Mouse (Mus musculus) limb, embryonic 13.5 days (tissue): Measurements from ENCODE around the gene Spock1. TPM values are rescaled to one million over a fixed set of nuclear protein-coding genes. Genes with fewer than 3 reads are reported as not detected.

Experiments used
- ATAC-seq: fragments of 200-750 bp; cut with Nextera tagmentation; 2 replicates; pipeline ENCODE4 v1.8.0; 2017; ENCODE audit warnings: low read depth, moderate number of reproducible peaks, moderate TSS enrichment; ENCODE audit not compliant: low FRiP score
- H3K27ac ChIP-seq: fragments of 300-500 bp; sonication (generic); 2 replicates; pipeline ENCODE4 v1.5.1; 2015; ENCODE audit warnings: inconsistent platforms, mild to moderate bottlenecking, moderate library complexity
- H3K27me3 ChIP-seq: fragments of 300-500 bp; sonication (generic); 2 replicates; pipeline ENCODE4 v1.6.1; 2015; ENCODE audit warnings: mild to moderate bottlenecking, inconsistent platforms
- H3K36me3 ChIP-seq: fragments of 300-500 bp; sonication (generic); 2 replicates; pipeline ENCODE4 v1.6.1; 2015; ENCODE audit warnings: inconsistent platforms, mild to moderate bottlenecking, moderate library complexity
- H3K4me1 ChIP-seq: fragments of 300-500 bp; sonication (generic); 2 replicates; pipeline ENCODE4 v1.6.1; 2015; ENCODE audit warnings: inconsistent platforms
- H3K4me2 ChIP-seq: fragments of 300-500 bp; sonication (generic); replicated peaks from 2 replicates; pipeline ENCODE4 v1.6.1; 2015; ENCODE audit warnings: inconsistent platforms, mild to moderate bottlenecking, moderate library complexity
- H3K4me3 ChIP-seq: fragments of 300-500 bp; sonication (generic); 2 replicates; pipeline ENCODE4 v1.5.1; 2015; ENCODE audit warnings: moderate library complexity, mild to moderate bottlenecking, inconsistent platforms
- H3K9ac ChIP-seq: fragments of 300-500 bp; sonication (generic); 2 replicates; pipeline ENCODE4 v1.6.1; 2015; ENCODE audit warnings: mild to moderate bottlenecking, inconsistent platforms
- H3K9me3 ChIP-seq: fragments of 300-500 bp; sonication (generic); 2 replicates; pipeline ENCODE4 v1.6.1; 2016; ENCODE audit warnings: inconsistent platforms
- WGBS: fragments of 180-500 bp; shearing (Covaris S2); methylation state at CpG from one replicate; pipeline ENCODE4 v1.1.7; 2015; 5-methylcytosine and 5-hydroxymethylcytosine counted together
- polyA plus RNA-seq: library from polyadenylated mRNA; unstranded; fragments of >200 nt; fragmentation: Nextera tagmentation; extraction: Ambion mirVana; gene quantifications from 2 replicates; pipeline ENCODE4 v1.2.1, GENCODE M21; 2015

Spock1 gene
- polyA plus RNA-seq, 1 experiment from 2014 or later: 2.4 TPM

DNA sequence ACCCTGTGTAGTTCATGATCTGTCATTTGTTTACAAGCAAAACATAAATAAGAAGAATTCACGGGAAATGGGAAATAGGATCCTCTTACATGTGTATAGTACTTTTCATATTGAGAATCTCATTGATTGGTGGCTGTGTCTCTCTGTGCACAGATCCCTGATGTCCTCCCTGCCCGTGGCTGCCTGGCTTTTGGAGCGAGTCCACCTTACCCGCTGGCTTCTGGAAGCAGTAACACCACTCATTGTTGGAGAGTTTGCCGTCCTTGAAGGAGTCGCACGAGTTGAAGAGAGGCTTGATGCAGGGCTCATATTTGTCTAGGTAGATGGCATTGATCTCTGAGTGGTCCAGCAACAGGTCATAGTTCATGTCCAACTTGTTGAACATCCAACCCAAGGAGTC lies 468.0 kb downstream of the Spock1 start:
- no peak for ATAC-seq
- Histone ChIP-seq H3K4me1 (peaks cover 8% of the 10 kb centered on the region), H3K4me2 (no peak overlapping the region), H3K36me3 (no peaks in the 10 kb centered on the region), H3K27ac (no peak overlapping the region), H3K4me3 (no peak overlapping the region), H3K9ac (no peak overlapping the region), H3K9me3 (no peaks in the 10 kb centered on the region), H3K27me3 (0 out of 2 replicates have a peak, but pooled peaks cover 2% of the 10 kb centered on the region)
- WGBS: 88% methylated on average over 7 of the region's 7 CpGs

DNA sequence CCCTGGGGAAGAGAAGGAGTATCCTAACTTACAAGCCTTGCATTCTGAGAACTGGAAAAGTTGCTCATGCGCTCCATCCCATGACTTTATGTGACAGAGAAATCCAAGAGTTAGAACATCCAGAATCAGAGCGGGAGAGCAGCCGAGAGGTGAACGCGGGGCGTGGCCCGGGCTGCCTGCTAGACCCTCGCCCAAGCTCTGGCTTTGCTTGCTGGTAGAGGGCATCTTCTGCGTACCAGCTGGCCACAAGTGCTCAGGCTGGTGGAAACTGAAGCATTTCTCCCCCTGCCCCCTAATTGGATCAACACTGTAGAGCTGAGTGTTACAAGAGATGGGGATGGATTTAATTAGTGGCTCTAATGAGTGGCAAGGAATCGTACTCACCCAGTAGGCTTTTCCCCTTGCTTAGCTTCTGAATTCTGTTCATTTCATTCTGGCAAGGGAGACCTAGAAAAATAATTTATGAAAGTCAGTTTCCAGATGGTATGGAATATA lies 472.4 kb downstream of the Spock1 start:
- no peak for ATAC-seq
- Histone ChIP-seq H3K36me3 (no peaks in the 10 kb centered on the region), H3K27ac (no peak overlapping the region), H3K27me3 (0 out of 2 replicates have a peak, but pooled peaks cover 2% of the 10 kb centered on the region), H3K4me2 (no peak overlapping the region), H3K4me1 (peaks cover 9% of the 10 kb centered on the region), H3K9ac (no peak overlapping the region), H3K9me3 (0 out of 2 replicates have a peak, but pooled peaks cover 3% of the 10 kb centered on the region), H3K4me3 (no peak overlapping the region)
- WGBS: 51% methylated on average over 10 of the region's 10 CpGs

DNA sequence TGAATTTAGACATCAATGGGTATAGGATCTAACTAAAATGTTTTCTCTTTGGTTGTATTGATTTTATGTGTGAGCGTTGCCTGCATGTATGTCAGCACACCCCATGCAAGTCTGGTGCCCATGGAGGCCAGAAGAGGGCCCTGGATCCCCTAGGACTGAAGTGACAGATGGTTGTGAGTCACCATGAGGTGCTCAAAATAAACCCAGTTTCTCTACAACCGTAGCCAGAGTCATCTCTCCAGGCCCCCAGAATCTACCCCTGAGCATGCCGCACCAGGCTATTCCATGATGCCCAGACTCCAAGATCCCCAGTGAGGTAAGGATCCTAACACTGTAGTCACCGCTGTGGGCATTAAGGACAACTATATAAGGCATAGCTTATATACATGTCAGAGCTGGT lies 474.3 kb downstream of the Spock1 start:
- Histone ChIP-seq H3K36me3 (no peaks in the 10 kb centered on the region), H3K27me3 (0 out of 2 replicates have a peak, but pooled peaks cover 2% of the 10 kb centered on the region), H3K4me2 (no peak overlapping the region), H3K27ac (no peak overlapping the region), H3K9ac (no peak overlapping the region), H3K9me3 (0 out of 2 replicates have a peak, but pooled peaks cover 3% of the 10 kb centered on the region), H3K4me1 (peaks cover 9% of the 10 kb centered on the region), H3K4me3 (no peak overlapping the region)
- 90% methylated on average over 4 of the region's 4 CpGs for WGBS
- ATAC-seq: no peak

DNA sequence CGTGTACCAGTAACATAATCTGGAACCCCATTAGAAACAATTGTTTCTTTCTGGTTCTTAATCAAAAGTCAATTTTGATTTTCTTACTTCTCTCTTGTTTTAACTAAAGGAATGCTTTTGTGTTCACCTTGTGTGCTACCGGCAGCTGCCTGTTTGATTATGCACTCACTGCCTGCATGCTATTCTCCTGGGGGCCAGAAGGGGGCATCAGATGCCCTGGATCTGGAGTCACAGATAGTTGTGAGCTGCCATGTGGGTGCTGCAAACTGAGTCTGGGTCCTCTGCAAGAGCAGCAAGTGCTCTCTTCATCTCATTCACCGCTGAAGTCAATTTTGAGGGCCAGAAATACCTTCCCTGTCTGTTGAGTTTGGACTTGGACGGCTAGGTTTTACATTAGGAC lies 476.3 kb downstream of the Spock1 start:
- Histone ChIP-seq H3K4me1 (peaks cover 9% of the 10 kb centered on the region), H3K9me3 (0 out of 2 replicates have a peak, but pooled peaks cover 3% of the 10 kb centered on the region), H3K4me3 (no peak overlapping the region), H3K36me3 (no peaks in the 10 kb centered on the region), H3K27ac (no peak overlapping the region), H3K9ac (no peak overlapping the region), H3K27me3 (0 out of 2 replicates have a peak, but pooled peaks cover 2% of the 10 kb centered on the region), H3K4me2 (no peak overlapping the region)
- ATAC-seq: no peak
- 83% methylated on average over 4 of the region's 4 CpGs for WGBS

DNA sequence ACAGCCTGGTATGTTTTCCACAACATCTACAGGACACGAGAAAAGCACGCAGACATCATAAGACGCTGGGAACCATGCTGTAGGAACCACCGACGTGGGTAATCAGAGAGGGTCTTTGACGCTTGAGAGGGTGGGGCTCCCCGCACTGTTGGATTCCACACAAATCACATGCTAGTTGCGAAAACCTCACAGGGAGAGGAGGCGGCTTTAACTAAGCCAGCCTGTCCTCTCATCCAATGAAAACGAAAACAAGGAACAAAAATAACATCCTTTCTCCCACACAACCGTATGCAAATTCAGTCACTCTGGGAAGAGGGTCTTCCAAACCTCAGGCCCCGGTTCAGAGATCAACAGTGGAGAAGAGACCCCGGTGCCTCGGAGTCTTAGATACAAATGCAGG lies 479.3 kb downstream of the Spock1 start:
- Histone ChIP-seq H3K4me1 (0 out of 2 replicates have a peak, but pooled peaks cover 4% of the 10 kb centered on the region), H3K9ac (no peak overlapping the region), H3K4me2 (no peak overlapping the region), H3K36me3 (no peaks in the 10 kb centered on the region), H3K27me3 (no peaks in the 10 kb centered on the region), H3K27ac (no peak overlapping the region), H3K4me3 (no peak overlapping the region), H3K9me3 (0 out of 2 replicates have a peak, but pooled peaks cover 3% of the 10 kb centered on the region)
- 73% methylated on average over 14 of the region's 14 CpGs for WGBS
- no peak for ATAC-seq

DNA sequence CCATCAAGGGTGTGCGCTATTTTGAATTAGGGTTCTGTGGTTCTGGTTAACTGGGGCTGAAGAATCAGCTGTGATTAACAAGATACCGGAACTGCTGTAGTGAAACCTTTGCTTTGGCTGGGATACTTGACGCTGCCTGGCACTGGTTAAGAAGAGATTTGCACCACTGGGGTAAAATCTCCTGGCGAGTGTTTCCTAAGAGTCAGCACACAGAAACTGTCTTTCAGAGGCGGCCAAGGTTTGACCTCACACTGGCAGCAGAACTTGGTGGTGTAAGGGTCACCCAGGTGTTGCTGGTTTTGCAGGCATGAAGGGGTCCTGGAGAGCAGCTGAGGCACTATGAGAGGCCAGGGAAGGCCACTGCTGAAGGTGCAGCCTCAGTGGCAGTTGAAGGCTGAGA lies 489.4 kb downstream of the Spock1 start:
- no peaks in the 10 kb centered on the region for H3K9me3 ChIP-seq
- whole genome bisulfite sequencing: 79% methylated on average over 5 of the region's 5 CpGs
- H3K27ac ChIP-seq: no peak overlapping the region
- H3K27me3 ChIP-seq: no peaks in the 10 kb centered on the region
- no peaks in the 10 kb centered on the region for H3K36me3 ChIP-seq
- H3K4me3 ChIP-seq: no peak overlapping the region
- no peak for ATAC-seq
- no peak overlapping the region for H3K9ac ChIP-seq
- H3K4me1 ChIP-seq: no peaks in the 10 kb centered on the region
- no peak overlapping the region for H3K4me2 ChIP-seq

DNA sequence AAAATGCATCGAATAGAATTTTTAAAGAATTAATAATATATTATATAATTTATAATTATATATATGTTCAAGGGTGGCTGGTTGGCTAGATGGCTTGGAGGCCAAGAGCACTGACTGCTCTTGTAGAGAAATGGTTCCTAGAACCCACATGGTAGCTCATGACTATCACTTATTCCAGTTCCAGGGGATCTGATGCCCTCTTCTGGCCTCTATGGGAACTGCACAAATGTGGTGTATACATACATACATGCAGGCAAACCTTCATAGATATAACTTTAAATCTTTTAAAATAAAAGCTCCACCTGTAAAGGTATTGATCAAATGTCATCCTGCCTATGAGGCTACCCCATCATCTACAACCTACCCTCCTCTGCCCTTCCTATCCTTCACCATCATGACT lies 493.4 kb downstream of the Spock1 start:
- no peak overlapping the region for H3K9ac ChIP-seq
- H3K4me3 ChIP-seq: no peak overlapping the region
- no peaks in the 10 kb centered on the region for H3K4me1 ChIP-seq
- no peaks in the 10 kb centered on the region for H3K9me3 ChIP-seq
- 95% methylated on average over 1 of the region's 1 CpGs for WGBS
- no peak overlapping the region for H3K4me2 ChIP-seq
- H3K27ac ChIP-seq: no peak overlapping the region
- no peaks in the 10 kb centered on the region for H3K36me3 ChIP-seq
- no peaks in the 10 kb centered on the region for H3K27me3 ChIP-seq
- ATAC-seq: no peak

DNA sequence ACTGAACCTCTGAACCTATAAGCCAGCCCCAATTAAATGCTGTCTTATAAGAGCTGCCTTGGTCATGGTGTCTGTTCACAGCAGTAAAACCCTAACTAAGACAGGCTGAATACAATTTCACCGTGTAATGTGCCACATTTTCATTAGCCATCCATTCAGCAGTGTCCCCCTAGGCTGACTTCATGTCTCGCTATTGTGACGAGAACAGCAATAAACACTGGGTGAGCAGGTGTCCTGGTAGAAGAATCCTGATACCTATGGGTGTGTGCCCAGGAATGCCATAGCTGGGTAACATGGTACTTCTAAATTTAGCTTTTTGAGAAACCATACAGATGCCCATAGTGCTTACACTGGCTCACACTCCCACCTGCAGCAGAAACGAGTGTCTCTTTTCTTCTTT lies 500.5 kb downstream of the Spock1 start:
- Histone ChIP-seq H3K4me2 (no peak overlapping the region), H3K36me3 (no peaks in the 10 kb centered on the region), H3K9ac (no peak overlapping the region), H3K4me1 (no peaks in the 10 kb centered on the region), H3K27me3 (no peaks in the 10 kb centered on the region), H3K4me3 (no peak overlapping the region), H3K27ac (no peak overlapping the region), H3K9me3 (no peaks in the 10 kb centered on the region)
- ATAC-seq: no peak
- WGBS: 65% methylated on average over 4 of the region's 4 CpGs

DNA sequence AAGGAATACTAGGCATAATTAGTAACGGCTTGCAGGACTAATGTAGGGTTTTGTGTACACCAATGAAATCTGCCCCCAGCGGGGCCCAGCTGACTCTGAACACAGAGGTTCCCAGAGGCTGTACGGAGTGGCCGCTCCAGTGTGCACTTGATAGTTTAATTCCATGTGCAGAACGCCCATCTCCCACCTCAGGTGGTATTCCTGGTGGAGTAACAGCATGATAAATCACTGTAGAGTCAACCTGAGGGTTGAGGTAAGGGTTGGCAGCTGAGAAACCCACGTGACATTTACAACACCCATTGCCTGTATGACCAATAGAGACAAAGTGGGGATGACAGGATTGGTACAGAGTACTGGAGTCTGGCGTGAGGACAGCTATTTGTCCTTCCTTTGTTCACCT lies 505.7 kb downstream of the Spock1 start:
- no peak for ATAC-seq
- Histone ChIP-seq H3K9me3 (no peaks in the 10 kb centered on the region), H3K4me2 (no peak overlapping the region), H3K27ac (no peak overlapping the region), H3K4me3 (no peak overlapping the region), H3K4me1 (no peaks in the 10 kb centered on the region), H3K36me3 (no peaks in the 10 kb centered on the region), H3K27me3 (no peaks in the 10 kb centered on the region), H3K9ac (no peak overlapping the region)
- 75% methylated on average over 7 of the region's 7 CpGs for WGBS

DNA sequence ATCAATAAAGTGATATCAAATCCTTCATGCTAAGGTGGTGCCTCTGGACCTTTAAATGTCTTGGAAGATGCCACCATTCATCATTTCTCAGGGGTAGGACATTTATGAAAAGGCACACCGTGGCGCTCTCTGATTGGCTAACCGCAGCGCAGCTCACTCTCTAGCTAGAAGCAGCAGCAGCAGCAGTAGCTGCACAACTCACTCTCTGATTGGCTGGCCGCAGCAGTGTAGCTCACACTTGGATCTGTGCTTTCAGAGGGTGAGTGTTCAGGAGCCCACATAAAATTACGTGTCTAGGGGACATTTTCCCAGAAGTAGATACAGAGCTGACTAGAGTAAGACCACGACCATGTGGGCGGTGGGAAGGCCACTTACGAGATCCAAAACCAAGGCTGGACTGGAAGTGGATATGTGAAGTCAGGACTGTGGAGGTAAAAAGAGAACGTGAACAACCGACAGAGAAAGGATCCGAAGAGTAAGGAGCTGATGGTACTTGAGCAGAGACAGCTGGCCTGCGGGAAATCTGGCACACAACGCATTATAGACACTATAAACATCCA lies 535.9 kb downstream of the Spock1 start:
- Histone ChIP-seq H3K36me3 (no peaks in the 10 kb centered on the region), H3K9me3 (no peaks in the 10 kb centered on the region), H3K9ac (no peak overlapping the region), H3K4me2 (no peak overlapping the region), H3K4me3 (no peak overlapping the region), H3K27ac (no peak overlapping the region), H3K4me1 (no peaks in the 10 kb centered on the region), H3K27me3 (no peaks in the 10 kb centered on the region)
- WGBS: 89% methylated on average over 14 of the region's 14 CpGs
- ATAC-seq: no peak

Other genes starting within 250 kb of the Spock1 start
- 4.2 and 4.4 TPM in 2 replicates for gene Klhl3, start 205.3 kb upstream of the Spock1 start, polyA plus RNA-seq
- 52.9 and 58.5 TPM in 2 replicates for gene Hnrnpa0, start 220.2 kb upstream of the Spock1 start, polyA plus RNA-seq
- gene Idnk, start 249.3 kb upstream of the Spock1 start, polyA plus RNA-seq: 38.9 and 41.3 TPM in 2 replicates